Mouse (Mus musculus) lung, embryonic 14.5 days (tissue): ENCODE results near the gene Olfr1358. TPM values are rescaled to one million over a fixed set of nuclear protein-coding genes. Genes with fewer than 3 reads are reported as not detected.
"Not testable (repeated sequence)": the region's sequence is repeated elsewhere in the genome, so short reads cannot be mapped to it uniquely, and the experiment has no call there.

ENCODE experiments used
- ATAC-seq: fragments of 200-750 bp; cut with Nextera tagmentation; 2 replicates; pipeline ENCODE4 v1.8.0; 2017; ENCODE audit warnings: mild to moderate bottlenecking, moderate TSS enrichment, moderate library complexity; ENCODE audit not compliant: insufficient read depth
- DNase-seq: peaks from one replicate; pipeline ENCODE4 v3.0.0-alpha.2; 2015
- H3K27ac ChIP-seq: fragments of 300-500 bp; sonication (generic); 2 replicates; pipeline ENCODE4 v1.5.1; 2014; ENCODE audit warnings: low read depth, mild to moderate bottlenecking, moderate library complexity
- H3K27me3 ChIP-seq: fragments of 300-500 bp; sonication (generic); 2 replicates; pipeline ENCODE4 v1.6.1; 2014; ENCODE audit warnings: low read length, control low read depth; ENCODE audit not compliant: insufficient read depth
- H3K36me3 ChIP-seq: fragments of 300-500 bp; sonication (generic); 2 replicates; pipeline ENCODE4 v1.6.1; 2014; ENCODE audit warnings: control low read depth; ENCODE audit not compliant: insufficient read depth
- H3K4me1 ChIP-seq: fragments of 300-500 bp; sonication (generic); 2 replicates; pipeline ENCODE4 v1.6.1; 2014; ENCODE audit warnings: antibody characterized with exemption, control low read depth; ENCODE audit not compliant: insufficient read depth
- H3K4me2 ChIP-seq: fragments of 300-500 bp; sonication (generic); 2 replicates; pipeline ENCODE4 v1.6.1; 2014; ENCODE audit warnings: mild to moderate bottlenecking
- H3K4me3 ChIP-seq: fragments of 300-500 bp; sonication (generic); 2 replicates; pipeline ENCODE4 v1.5.1; 2014; ENCODE audit warnings: low read depth, low read length
- H3K9ac ChIP-seq: fragments of 300-500 bp; sonication (generic); 2 replicates; pipeline ENCODE4 v1.6.1; 2014
- H3K9me3 ChIP-seq: fragments of 300-500 bp; sonication (generic); 2 replicates; pipeline ENCODE4 v1.6.1; 2016; ENCODE audit warnings: low read depth, low read length, control low read depth
- CTCF ChIP-seq: IDR thresholded peaks from 2 replicates; pipeline ENCODE4 v1.5.1; 2016; ENCODE audit warnings: antibody characterized with exemption, low read depth
- WGBS: fragments of 180-500 bp; shearing (Covaris S2); extraction: QIAGEN DNeasy Blood & Tissue Kit; methylation state at CpG from one replicate; pipeline ENCODE4 v1.1.7; 2014; 5-methylcytosine and 5-hydroxymethylcytosine counted together
- polyA plus RNA-seq: library from polyadenylated mRNA; unstranded; fragments of >200 nt; fragmentation: Nextera tagmentation; extraction: Ambion mirVana; gene quantifications from 2 replicates; pipeline ENCODE4 v1.2.1, GENCODE M21; 2014

The Olfr1358 gene
- polyA plus RNA-seq, 1 experiment from 2014 or later, result not detected

- no peaks in the 10 kb centered on the region for H3K4me1 ChIP-seq
- H3K36me3 ChIP-seq, result no peaks in the 10 kb centered on the region
- TF ChIP-seq CTCF, result no peak
- no peaks in the 10 kb centered on the region for H3K9me3 ChIP-seq
- peak; percentile 16 for ATAC-seq
- no peak for DNase-seq
- peak overlapping the region; percentile 47 for H3K4me3 ChIP-seq
- peak overlapping the region; percentile 87 for H3K4me2 ChIP-seq
- H3K9ac ChIP-seq, result peak overlapping the region; percentile 44; the same call in 1 of the 2 replicates
- no peak overlapping the region for H3K27ac ChIP-seq
- WGBS, result 35% methylated on average over 21 of the region's 21 CpGs
- H3K27me3 ChIP-seq, result 0 out of 2 replicates have a peak, but pooled peaks cover 2% of the 10 kb centered on the region
Measured at GRCm38 (mm10) chr10:78480954-78481927, 36.0 kb upstream of the Olfr1358 start.

- WGBS, result under 1% methylated on average over 35 of the region's 35 CpGs
- no peaks in the 10 kb centered on the region for H3K36me3 ChIP-seq
- peak; percentile 57 for TF ChIP-seq CTCF
Measured at GRCm38 (mm10) chr10:78481928-78482499, 35.2 kb upstream of the Olfr1358 start.

DNA sequence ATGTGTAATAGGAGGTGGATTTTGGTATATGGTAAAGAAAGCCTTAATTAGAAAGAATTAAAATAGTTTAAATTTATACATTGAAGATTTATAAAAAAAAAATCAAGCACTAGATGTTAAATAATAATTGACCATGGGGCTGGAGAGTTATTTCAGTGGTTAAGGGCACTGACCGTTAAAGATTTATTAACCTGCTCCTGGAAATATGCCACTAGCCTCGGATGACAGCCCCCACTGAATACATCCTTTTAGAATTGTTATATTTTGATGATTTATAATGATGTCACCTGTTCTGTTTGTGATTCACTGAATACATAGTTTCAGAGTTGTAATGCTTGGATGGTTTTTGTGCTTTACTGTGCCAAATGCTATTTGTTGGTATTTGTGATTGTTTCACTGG is 31.9 kb upstream of the Olfr1358 start:
- not testable (repeated sequence) for DNase-seq, H3K4me3 ChIP-seq, H3K4me2 ChIP-seq, H3K27me3 ChIP-seq, H3K27ac ChIP-seq, H3K9ac ChIP-seq, H3K9me3 ChIP-seq, H3K36me3 ChIP-seq, H3K4me1 ChIP-seq, ATAC-seq
- WGBS, result 40% methylated on average over 2 of the region's 2 CpGs

More at GRCm38 (mm10) chr10:78481928-78482499, 35.2 kb upstream of the Olfr1358 start:
- Histone ChIP-seq H3K27ac (no peak overlapping the region), H3K9me3 (no peaks in the 10 kb centered on the region), H3K27me3 (0 out of 2 replicates have a peak, but pooled peaks cover 2% of the 10 kb centered on the region), H3K4me3 (peak overlapping the region; percentile 47), H3K4me1 (no peaks in the 10 kb centered on the region), H3K4me2 (peak overlapping the region; percentile 87), H3K9ac (peak overlapping the region; percentile 44)
- DNase-seq (peak; percentile 88), ATAC-seq (peak; percentile 97)

- H3K4me2 ChIP-seq, result no peak overlapping the region
- no peak overlapping the region for H3K27ac ChIP-seq
- DNase-seq, result no peak
- no peaks in the 10 kb centered on the region for H3K36me3 ChIP-seq
- no peak for ATAC-seq
- TF ChIP-seq CTCF, result no peak
- H3K9me3 ChIP-seq, result no peaks in the 10 kb centered on the region
- H3K4me1 ChIP-seq, result no peaks in the 10 kb centered on the region
- 0 out of 2 replicates have a peak, but pooled peaks cover 2% of the 10 kb centered on the region for H3K27me3 ChIP-seq
- no peak overlapping the region for H3K9ac ChIP-seq
- H3K4me3 ChIP-seq, result no peak overlapping the region
- 62% methylated on average over 5 of the region's 5 CpGs for WGBS
Measured at GRCm38 (mm10) chr10:78486871-78487270, 30.4 kb upstream of the Olfr1358 start.

- ATAC-seq (peak; percentile 91), DNase-seq (peak; percentile 88)
- peak overlapping the region; percentile 38 for H3K9ac ChIP-seq
- H3K4me1 ChIP-seq, result no peaks in the 10 kb centered on the region
- H3K36me3 ChIP-seq, result no peaks in the 10 kb centered on the region
- 0 out of 2 replicates have a peak, but pooled peaks cover 2% of the 10 kb centered on the region for H3K27me3 ChIP-seq
- WGBS, result 7% methylated on average over 26 of the region's 26 CpGs
- no peaks in the 10 kb centered on the region for H3K9me3 ChIP-seq
- H3K4me3 ChIP-seq, result peak overlapping the region; percentile 19
- TF ChIP-seq CTCF, result peak; percentile 97
- no peak overlapping the region for H3K27ac ChIP-seq
- peak overlapping the region; percentile 59 for H3K4me2 ChIP-seq
Measured at GRCm38 (mm10) chr10:78487431-78488086, 29.7 kb upstream of the Olfr1358 start.

DNA sequence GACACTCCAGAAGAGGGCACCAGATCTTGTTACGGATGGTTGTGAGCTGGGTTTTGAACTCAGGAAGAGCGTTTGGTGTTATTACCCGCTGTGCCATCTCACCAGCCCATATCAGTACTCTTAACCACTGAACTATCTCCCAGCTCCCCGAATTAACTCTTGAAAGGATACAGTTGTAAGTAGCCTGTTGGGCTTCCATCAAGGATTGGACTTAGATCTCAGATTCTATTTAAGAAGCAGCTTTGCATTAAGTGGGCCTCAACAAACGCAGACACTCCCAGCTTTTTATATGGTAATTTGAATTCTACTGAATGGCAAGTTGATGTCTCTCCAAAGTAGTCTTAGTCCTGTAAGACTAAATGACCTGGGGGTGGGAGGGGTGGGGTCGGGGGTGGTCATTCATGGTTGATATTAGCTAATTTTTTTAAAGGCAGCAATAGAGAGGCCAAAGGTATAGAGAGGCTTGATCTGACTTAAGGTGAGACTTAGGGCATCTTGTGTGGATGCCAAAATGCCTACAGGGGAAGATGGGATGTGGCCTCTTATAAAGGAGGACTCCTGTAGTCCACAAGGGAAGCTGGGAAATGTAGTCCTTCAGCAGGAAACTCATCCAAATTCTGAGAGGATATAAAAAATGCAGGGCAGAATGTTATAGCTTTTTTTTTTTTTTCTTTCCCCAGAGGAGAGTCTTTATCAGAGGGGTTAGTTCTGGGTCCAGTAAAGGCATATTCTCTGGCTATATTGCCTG is 14.1 kb upstream of the Olfr1358 start:
- 75% methylated on average over 6 of the region's 6 CpGs for WGBS
- Histone ChIP-seq H3K4me3 (no peak overlapping the region), H3K4me1 (no peaks in the 10 kb centered on the region), H3K9ac (no peak overlapping the region), H3K27ac (no peak overlapping the region), H3K27me3 (no peaks in the 10 kb centered on the region), H3K36me3 (no peaks in the 10 kb centered on the region), H3K9me3 (no peaks in the 10 kb centered on the region), H3K4me2 (no peak overlapping the region)
- no peak for DNase-seq
- no peak for ATAC-seq
- TF ChIP-seq CTCF, result no peak
